15 mouse cellular contexts compared by ENCODE assay signal in genomic region chr2:121625901-121626300, GRCm38 (mm10).
"Had no signal": no experiment of that assay in that cellular context is flagged by ENCODE, and none has a peak within 500 bp of the region (broad histone marks: within the 10 kb centered on the region; RNA-seq: fewer than 3 reads in every experiment).

No protein-coding gene starts in this region.

- DNase-seq: cerebellum, postnatal 36 days; embryo, embryonic 11 days; forebrain, postnatal 0 days; gastrocnemius, adult 2 months; gastrocnemius, postnatal 10 days; gastrocnemius, postnatal 14 days; gastrocnemius, postnatal 25 days; gastrocnemius, postnatal 36 days; heart, adult 11 months; heart, adult 18-20 months; heart, adult 2 months had no signal

- ATAC-seq: forebrain, embryonic 13.5 days; forebrain, embryonic 14.5 days; forebrain, embryonic 15.5 days; forebrain, embryonic 16.5 days; forebrain, postnatal 0 days had no signal
